Mouse (Mus musculus) retina, adult 2 months (tissue): ENCODE results near the gene Mbnl2.

Experiments used
- DNase-seq: peaks from one replicate; pipeline ENCODE4 v3.0.0-alpha.2; 2012; ENCODE audit warnings: low read depth, low spot score

Gene Mbnl2

DNA sequence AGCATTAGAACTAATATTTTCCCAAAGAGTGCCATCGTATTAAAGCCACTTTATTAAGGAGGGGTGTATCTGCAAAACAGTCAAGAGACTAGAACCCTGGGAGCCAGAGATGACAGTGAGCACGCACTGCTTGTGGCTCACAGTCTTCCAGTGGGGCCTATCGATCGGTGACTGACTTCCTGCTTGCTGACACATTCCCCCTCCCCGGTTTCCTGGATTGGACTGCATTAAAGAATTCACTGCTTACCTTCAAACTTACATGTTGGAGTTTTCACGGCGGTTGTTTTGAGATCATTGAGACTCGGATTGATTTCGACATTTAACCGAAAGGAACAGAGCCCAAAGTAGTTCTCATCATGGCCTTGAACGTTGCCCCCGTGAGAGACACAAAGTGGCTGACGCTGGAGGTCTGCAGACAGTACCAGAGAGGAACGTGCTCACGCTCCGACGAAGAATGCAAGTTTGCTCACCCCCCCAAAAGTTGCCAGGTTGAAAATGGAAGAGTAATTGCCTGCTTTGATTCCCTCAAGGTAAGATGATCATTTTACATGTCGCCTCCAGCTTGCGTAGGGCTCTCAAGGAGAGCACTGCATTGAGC lies 49.5 kb downstream of the Mbnl2 start:
- DNase-seq, result no peak

DNA sequence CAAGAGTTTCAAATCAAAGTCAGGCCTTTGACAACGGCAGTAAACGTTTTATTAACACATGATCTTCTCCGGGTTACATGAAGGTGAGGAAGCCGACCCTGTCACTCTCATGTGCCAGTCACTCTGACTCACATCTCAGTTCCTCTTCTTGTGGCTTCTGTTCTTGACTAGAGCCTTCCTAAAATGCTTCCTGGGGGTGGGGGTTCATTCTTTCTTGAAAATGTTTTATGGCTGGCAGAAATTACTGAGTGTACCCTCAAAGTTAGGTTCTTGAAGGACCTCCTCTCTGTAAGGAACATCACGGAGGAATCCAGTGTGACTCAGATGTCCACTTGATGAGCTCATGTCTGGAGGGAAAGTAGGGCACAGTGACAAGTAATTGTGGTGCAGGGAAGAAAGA lies 50.2 kb downstream of the Mbnl2 start:
- DNase-seq, result no peak

DNA sequence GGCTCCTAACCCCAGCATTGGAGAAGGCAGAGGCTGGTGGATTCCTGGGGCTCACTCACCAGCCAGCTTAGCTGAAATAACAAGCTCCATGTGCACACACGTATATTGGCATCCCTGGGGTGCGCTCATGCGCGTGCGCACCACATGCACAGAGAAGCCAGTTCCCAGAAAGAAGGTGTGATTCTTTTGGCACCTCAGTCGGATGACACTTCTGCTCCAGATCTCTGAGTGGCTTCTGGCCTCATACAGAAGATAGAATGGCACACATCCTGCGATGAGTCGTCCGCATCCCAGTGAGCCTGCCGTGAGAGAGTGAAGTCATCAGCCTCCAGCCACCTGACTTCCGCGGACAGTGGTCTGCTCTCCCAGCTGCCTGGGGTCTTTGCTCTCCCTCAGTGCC lies 55.0 kb downstream of the Mbnl2 start:
- DNase-seq, result no peak

DNA sequence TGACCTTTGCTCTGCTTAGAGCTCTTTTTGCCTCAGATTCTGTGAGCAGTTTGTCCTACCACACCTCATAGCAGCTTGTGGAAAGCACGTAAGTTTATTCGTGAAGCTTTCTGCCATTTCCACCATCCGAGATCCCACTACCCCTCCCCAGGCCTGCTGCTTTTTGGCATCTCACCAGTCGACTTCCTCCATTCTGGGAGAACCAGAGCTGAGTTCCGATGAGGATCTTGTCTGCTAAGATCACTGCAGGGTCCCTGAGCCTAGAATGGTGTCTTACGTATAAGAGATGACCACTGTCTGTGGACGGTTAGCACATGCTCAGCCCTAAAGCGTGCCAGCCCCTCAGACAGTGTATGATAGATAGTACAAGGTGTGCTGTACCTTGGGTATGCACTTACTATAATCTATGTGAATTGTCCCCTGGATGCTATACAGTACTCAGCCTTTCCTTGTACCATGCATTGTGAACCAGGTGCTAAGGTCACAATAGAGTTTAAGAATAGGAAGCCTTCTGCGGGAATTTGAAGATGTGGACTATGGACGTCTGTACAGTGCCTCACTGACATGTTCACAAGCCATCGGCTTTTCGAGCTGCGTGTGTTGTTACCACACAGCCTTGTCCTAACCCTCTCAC lies 55.5 kb downstream of the Mbnl2 start:
- DNase-seq, result no peak

DNA sequence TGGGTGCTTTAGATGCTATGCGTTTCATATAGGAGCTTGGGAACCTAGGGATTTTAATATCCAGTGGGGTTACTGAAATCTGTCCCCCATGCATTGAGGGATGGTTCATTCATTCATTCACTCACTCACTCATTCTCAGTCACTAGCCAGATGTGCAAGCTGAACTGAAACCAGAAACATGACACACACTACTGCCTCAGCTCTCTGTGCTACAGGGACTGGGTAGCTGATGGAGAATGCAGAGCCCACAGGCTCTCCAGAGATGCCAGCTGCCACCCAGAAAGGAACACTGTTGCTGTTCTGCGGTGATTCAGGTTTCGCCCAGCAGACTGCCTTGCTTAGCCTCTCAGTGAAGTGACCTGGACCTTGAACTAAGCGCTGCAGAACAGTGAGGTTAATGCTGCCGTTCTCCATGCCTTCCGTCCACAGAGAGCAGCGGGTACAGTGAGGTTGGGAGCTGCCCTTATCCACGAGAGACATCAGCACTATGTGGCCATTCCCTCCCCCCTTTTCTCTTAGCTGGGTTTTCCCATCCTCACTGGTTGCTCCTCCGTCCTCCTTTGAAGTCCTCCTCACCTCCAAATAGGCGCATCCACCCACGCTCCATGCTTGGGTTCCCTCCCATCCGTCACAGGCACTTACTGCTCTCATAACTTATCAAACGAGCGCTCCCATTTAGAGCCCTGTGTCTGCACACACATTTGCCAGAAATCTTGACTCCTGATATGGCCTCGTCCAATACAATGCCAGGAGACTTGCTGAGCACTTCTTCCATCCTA lies 58.2 kb downstream of the Mbnl2 start:
- DNase-seq, result no peak

DNA sequence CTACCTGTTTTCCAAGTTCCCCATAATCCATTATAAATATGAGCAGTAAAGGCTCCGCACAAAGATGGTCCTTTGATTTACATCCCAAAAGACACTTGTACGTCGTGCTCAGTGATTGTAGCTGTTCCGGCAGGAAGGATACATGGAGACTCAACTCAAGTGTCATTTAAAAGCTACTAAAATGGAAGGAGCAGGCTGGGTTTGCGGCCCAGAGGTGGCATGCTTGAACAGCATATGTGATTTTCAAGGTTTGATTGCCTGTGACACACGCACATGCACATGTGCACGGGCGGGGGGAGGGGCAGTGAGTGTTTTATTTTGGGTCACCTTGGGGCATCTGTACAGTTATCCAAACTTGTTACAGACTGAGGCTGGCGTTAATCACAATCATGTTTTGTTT lies 59.9 kb downstream of the Mbnl2 start:
- DNase-seq, result no peak

DNA sequence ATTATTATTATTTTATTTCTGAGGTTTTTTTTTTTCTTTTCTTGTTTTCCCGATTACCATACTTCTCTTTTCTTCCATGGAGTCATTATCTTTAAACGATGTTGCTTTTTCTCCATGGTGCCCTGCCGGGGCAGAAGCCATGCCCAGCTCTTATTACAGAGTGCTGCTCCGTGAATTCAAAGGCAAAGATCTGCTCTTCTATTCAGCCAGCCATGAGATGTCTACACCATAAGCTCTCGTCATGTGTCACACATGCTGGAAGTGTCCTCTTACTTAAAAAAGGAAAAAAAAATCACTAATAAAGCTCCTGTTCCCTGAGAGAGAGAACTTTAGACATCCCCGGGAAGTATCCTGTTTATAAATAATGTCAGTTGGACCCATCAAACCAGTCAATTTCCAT lies 60.4 kb downstream of the Mbnl2 start:
- DNase-seq, result no peak

DNA sequence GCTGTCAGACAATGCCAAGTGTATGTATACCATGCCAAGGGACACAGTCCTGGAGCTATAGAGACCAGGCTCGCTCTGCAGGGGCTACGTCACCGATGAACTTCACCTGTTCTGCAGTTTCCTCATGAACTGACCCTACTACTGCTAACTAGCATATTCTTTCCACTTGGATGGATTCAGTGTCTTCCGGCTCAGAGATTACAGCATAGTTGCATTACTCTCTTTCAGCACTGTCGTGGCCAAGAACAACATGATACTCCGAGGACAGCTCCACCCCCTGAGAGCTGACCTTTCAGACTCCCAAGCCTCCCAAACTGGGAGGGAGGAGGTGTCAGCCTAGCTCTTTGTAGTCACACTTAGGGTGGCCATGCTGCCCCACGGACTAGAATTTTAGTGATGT lies 60.9 kb downstream of the Mbnl2 start:
- DNase-seq, result no peak

DNA sequence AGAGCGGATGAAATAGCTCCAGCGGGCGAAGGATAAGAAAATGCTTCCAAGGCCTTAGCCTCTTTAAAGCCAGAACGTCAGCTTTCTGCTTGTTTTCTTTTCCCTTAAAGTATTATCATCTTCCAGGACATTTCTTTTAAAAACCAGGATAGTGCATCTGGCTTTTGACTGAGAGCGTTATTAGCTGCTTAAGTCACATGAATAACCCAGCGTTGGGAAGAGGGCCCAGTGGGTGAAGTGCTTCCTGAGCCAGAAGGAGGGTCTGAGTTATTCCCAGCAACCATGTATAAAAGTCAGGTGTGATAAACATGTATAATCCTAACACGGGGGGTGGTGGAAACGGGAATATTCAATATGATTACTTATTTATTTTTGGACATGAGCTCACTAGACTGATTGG lies 61.4 kb downstream of the Mbnl2 start:
- no peak for DNase-seq

DNA sequence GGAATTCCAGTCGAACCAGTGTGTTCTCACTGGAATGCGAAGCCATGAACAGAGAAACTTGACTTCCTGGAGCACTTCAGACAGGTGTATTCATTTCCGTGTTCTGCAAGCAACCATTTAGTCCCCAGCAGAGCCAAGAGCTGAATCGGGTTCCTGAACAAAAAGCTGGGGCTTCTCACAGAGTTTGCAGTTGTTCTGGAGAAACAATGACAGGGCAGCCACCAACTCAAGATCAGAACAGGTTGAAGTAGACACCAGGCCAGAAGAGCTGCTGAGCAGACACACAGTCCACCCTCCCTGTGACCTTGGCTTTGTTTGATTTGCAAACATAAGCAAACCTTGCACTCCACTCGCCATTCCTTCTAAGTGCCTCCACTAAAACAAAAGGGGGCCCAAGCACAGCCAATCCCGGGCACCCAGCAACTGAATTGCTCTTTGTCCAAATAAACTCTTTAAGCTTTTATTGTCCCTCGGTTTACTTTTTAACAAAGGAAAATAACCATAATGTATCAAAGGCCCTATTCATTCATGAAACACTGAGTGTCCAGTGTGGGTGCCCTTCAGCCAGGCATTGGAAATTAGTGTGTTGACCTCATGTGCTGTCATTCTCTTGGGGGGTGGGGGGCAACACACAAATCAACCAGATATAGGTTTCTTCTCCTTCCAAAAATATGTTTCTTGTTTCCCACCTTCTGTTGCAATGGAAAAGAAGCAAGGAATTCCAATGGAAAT lies 62.4 kb downstream of the Mbnl2 start:
- DNase-seq, result no peak

DNA sequence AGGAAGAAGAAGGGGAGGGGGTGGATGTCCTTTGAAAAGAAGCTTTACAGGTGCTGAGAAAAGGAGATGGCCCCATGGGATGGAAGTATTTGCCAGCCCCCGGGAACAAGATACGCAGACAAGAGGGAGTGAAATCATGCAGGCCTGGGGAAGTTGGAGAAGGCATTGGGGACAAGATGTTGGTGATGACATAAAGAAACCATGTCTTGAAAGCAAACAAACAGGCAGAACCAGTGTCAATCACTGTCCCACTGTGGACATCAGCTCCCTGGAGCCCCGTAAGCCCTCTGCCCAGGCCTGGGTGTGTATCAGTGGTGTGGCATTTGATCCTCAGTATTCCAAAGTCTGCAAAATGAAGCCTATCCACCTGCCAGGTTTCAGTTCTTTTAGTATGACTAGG lies 63.2 kb downstream of the Mbnl2 start:
- no peak for DNase-seq

DNA sequence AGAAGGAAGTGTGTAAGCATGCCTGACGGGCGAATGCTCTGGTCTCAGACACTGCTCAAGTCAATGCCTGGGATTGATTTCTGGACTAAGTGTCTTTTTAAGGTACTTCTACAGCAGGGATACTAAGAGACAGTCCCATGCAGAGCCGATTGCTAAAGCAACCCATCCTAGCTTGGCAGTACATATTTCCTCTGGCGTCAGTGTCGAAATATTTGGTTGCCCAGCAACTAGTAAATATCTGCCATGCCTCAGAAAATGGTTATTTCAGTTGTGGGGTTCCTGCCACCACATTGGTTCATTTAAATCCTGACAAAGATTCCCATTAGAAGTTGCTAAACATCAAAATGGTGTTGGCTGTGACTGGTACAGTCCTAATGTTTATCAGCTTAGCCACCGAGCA lies 66.4 kb downstream of the Mbnl2 start:
- DNase-seq, result no peak

DNA sequence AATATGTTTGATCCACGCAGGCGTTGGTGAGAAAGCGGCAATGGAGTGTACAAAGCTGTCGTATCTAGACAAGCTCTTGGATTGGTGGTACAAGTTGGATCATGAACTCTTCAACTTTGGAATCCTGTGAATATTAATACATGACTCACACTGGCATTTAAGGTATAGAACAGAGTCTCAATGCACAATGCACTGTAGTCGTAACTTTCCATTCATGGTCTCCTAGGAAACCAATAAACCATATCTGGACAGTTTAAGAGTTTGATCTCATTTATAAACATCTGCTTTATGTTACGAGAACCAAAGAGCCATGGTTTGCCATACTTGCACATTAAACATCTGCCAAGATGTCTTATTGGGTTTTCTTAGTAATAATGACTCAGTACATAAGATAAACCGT lies 66.9 kb downstream of the Mbnl2 start:
- DNase-seq, result no peak

DNA sequence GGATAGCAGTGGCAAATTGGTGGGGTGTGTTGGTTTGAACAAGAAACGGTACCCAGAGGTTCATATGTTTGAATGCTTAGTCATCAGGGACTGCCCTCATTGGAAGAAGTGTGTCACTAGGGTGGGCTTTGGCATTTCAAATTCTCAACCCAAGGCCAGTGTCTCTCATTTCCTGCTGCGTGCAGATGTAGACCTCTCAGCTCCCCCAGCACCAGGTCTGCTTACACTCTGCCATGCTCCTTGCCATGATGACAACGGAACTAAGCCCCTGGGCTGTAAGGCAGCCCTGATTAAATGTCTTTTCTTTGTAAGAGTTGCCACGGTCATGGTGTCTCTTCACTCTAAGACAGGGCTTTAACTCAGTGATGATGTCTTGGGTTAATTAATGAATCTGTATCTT lies 69.2 kb downstream of the Mbnl2 start:
- DNase-seq, result no peak

DNA sequence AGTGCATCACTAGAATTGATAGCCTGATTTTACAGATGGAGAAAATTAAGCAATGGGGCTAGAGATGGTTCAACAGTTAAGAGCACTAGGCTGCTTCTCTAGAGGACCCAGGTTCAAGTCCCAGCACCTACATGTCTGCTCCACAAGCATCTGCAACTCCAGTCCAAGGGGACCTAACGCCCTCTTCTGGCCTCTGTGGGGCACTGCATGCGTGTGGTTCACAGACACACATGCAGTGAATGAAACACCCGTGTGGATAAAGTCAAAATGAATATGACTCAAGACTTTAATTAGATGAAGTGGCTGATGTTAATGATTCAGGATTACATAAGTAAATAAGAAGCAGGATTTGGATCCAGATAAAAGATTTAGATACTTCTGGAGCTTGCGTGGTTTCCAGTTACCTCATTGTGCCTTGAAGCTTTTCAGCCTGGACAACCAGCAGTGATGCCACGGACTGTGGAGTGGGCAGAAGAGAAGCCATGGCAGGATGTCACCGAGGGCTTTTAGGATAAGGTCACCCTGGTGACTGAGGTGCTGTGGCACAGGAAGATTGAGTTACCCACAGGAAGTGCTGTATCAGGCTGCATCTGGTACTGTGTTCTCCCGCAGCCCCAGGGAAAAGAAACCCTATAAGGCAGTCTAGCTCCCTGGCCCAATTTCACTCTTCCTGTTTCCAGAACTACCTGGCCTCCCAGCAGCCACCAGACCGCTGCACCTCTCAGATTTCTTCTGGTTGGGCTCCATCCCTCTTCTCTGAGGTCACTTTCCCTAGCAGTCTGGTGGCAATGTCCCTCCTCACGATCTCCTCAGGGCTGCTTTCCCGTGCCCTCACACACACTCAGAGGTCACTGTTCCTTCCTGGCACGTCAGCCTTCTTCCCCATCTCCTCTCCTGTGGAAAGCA lies 72.2 kb downstream of the Mbnl2 start:
- no peak for DNase-seq

DNA sequence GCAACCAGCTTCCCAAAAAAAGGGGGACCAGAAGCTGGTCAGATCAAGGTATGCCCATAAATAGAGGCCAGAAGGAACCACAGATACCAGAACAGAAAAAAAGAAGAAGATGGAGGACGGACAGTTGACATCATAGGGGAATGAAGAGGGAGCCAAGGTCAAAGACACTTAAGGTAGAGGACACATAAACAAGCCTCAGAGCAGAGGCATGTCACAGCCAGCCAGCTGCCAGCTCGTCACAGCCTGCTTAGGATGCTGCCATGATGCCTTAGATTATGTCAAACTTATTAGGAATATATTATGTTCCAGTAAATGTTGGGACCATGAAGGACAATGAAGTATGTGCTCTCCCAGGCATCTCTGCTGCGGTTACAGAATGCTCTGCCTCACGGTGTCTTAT lies 73.9 kb downstream of the Mbnl2 start:
- DNase-seq, result no peak

DNA sequence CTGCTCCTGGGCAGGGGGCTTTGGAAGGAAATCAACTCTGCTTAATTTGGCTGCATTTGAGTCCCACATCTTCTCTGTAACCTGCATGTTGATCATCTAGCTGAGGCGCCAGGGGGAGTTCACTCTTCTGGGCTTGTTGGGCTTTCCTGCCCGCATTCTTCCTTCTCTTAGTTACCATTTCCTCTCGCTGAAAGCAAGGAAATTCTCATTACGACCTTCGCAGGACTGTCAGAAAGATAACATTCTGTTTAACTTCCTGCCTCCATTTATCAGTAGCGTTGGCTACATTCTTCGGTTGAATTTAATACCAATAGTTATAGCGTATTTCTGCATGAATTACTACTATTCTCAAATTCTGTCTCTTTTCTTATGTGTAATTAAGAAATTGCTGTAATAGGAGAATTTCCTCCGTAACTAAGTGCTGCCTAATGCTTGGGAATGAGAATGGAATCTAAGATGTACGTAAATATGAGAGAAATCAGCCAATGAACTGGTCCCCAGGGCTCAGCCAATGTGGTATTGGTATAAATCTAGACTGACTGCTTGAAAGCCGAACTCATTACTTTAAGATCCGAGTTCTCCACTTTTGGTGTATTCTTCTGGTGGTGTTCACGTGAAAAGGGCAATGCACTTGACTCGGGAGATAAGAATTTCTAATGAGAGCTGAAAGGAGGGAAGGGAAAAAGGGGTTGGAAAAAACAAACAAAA lies 76.8 kb downstream of the Mbnl2 start:
- no peak for DNase-seq

DNA sequence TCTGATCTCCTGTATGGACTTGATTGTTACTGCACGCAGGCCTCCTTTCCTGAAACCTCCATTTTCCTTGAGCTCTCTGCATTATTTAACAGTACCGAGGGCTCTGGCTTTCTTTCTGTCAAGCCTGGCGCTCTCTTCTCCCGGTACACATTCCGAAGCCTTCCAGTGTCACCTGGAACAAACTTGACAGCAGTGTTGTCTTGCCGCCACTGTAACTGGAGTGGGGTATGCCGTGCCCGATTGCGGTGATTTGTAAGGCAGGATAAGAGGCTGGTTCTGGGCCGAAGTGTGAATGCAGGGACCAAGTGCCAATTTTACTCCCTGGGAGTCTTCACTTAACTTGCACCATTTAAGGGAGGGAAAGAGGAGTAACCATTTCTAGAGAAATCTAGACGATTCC lies 77.7 kb downstream of the Mbnl2 start:
- no peak for DNase-seq

DNA sequence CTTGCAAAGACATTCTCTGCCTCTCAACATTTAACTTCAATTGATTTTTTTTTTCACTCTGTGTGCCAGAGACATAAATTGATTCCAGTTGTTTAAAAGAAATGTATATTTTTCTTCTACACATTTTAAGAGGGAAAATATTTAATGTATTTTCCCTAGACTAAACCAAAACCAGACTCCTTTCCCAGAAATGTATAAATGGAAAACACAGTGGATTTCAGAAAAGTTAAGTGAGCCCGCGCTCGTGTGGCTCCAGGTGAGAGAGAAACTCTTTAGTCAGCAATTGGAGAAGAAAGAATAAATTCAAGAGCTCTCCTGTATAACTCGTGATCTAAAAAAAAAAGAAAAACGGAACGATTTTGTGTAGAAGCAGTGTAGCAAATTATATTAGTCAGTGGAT lies 79.1 kb downstream of the Mbnl2 start:
- DNase-seq, result no peak

DNA sequence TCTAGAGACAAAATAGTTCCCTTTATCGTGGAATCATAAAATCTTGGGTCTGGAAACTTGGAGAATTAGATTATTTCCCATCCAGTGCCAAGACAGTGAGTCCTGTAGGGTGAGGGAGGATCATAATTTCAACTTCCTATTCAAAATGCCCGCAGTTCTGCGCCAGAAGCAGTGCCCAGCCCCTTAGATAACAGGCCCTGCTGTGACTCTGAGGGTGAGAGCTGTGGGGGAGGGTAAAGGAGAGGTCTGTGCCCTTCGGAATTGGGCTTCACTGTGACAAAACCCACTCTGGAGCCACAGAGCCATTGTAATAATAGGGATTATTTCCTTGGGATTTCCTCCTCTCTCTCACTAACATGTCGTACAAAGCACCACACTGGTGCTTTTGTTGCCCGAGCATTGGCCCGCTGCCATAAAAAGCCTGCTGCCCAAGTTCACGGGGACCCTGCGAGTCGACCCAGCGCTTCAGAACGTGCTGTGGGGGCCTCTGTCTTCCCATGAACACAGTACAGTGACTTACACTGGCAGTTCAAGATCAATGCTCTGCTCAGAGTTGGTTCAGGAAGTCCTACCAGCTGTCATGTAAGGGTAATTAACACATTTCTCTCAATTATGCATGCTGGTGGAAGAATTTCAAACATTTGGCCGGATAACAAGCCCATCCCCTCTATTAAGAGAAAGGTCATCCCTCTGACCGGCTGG lies 79.7 kb downstream of the Mbnl2 start:
- no peak for DNase-seq
